Mouse (Mus musculus): Measurements from ENCODE around the gene Hvcn1.

DNA sequence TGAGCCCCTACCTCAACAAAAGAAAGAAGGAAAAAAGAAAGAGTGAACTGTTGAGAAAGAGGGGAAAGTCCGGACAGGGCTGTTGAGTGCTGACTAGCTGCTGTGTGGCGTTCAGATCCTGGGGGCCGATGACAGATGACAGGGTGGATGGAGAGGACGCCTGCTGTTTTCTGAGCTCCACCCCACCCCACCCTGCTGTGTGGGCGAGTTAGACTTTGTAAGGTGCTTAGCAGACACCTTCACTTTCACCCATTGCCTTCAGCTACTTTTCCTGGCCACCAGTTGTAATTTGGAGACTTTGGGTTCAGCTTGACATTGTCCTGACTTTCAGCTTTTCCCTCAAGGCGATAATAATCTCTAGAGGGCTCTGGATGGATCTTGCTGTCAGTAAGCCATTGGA is 84.5 kb downstream of the Hvcn1 start:
- TF ChIP-seq CTCF (IDR thresholded peaks at IDR 0.05; ENCODE audit: low read depth, low read length) (no peak), POLR2A (IDR thresholded peaks at IDR 0.05; ENCODE audit: extremely low read depth, insufficient read depth, low read length) (no peak)

Data from liver, adult 2 months (tissue).